Mouse (Mus musculus): ENCODE data around the gene Gm28557. TPM values are rescaled to one million over a fixed set of nuclear protein-coding genes. Genes with fewer than 3 reads are reported as not detected.
"Not testable (repeated sequence)": the region's sequence is repeated elsewhere in the genome, so short reads cannot be mapped to it uniquely, and the experiment has no call there.

Gm28557 gene
- 0.88 and 2.1 TPM in 2 replicates for polyA plus RNA-seq (2015; fragmentation: Nextera tagmentation; extraction: Ambion mirVana)

- no peak within 1 kb of the TSS for H3K27ac ChIP-seq (ENCODE audit: low read length)
- H3K9me3 ChIP-seq (ENCODE audit: control insufficient read depth, low read length), result no peaks in the 10 kb centered on the region
- no peaks in the 10 kb centered on the region for H3K36me3 ChIP-seq (ENCODE audit: control insufficient read depth, insufficient read depth)
- ATAC-seq, result peak; percentile 99
- H3K27me3 ChIP-seq (replicated peaks; ENCODE audit: control insufficient read depth, insufficient read depth, low read length), result no peaks in the 10 kb centered on the region
- under 1% methylated on average over 17 of the region's 17 CpGs for WGBS
- peak within 1 kb of the TSS; percentile 71 for H3K4me2 ChIP-seq (ENCODE audit: low read length)
- peak within 1 kb of the TSS; percentile 66 for H3K4me3 ChIP-seq (replicated peaks; ENCODE audit: low read length)
- H3K9ac ChIP-seq (replicated peaks; ENCODE audit: low read depth, low read length), result peak within 1 kb of the TSS; percentile 56
- H3K4me1 ChIP-seq (replicated peaks; ENCODE audit: control insufficient read depth, insufficient read depth, low read length), result peaks cover 6% of the 10 kb centered on the region
Measured at GRCm38 (mm10) chr13:67108194-67108820, at the start of gene Gm28557. Gene Gm28557 (minus strand): TSS chr13:67108604.

DNA sequence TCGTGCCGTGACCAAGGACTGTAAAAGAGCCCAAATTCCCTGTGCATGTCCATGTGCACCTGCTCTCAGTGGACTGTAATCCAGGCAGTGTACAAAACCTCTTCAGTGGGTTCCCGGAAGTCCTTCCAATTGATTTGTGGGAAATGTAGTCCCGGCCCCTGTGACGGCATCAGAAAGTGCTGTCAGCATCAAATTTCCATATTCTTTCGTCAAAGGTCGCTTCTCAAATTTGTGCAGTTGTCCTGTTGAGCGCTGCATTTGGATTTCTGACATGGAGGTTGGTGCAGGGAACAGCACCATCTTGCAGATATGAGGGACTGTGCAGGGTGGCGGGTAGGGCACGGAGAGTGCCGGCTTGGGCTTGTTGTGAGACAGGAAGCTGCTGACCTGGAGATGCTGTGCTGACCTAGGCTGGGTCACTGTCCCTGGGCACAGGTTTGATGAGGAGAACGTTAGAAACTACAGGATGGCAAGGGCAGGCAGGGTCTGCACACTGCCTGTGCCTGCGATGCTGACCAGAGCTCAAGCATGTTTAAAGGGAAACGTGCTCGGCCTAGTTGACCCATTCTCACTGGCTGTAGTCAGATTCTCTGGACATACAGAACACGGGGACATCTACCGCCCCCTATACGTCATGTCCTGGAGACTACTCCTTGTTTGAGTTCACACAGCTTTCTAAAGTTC is 19.8 kb upstream of the Gm28557 start:
- WGBS, result 1% methylated on average over 18 of the region's 18 CpGs
- Histone ChIP-seq H3K4me3 (replicated peaks; ENCODE audit: low read length) (peak overlapping the region; percentile 77), H3K4me2 (ENCODE audit: low read length) (peak overlapping the region; percentile 82), H3K9me3 (ENCODE audit: control insufficient read depth, low read length) (no peaks in the 10 kb centered on the region), H3K9ac (replicated peaks; ENCODE audit: low read depth, low read length) (peak overlapping the region; percentile 66), H3K4me1 (replicated peaks; ENCODE audit: control insufficient read depth, insufficient read depth, low read length) (0 out of 2 replicates have a peak, but pooled peaks cover 5% of the 10 kb centered on the region), H3K27ac (ENCODE audit: low read length) (peak overlapping the region; percentile 47; the same call in 1 of the 2 replicates), H3K27me3 (replicated peaks; ENCODE audit: control insufficient read depth, insufficient read depth, low read length) (no peaks in the 10 kb centered on the region), H3K36me3 (ENCODE audit: control insufficient read depth, insufficient read depth) (no peaks in the 10 kb centered on the region)
- peak; percentile 99 for ATAC-seq

DNA sequence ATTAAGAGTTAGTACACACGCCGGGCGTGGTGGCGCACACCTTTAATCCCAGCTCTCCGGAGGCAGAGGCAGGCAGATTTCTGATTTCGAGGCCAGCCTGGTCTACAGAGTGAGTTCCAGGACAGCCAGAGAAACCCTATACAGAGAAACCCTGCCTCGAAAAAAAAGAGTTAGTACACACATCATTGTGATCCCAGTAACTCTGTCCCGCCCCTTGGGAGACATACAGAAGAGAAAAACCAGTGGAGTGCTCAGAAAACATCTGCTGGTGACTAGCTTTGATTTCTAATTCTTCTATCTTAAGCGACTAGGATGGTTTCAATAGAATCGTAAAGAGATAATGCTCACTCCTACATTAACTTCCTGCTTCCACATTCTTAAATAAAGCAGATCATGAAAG is 19.1 kb upstream of the Gm28557 start:
- WGBS, result 78% methylated on average over 10 of the region's 10 CpGs
- not testable (repeated sequence) for H3K27me3 ChIP-seq (replicated peaks; ENCODE audit: control insufficient read depth, insufficient read depth, low read length); H3K27ac ChIP-seq (ENCODE audit: low read length); H3K4me1 ChIP-seq (replicated peaks; ENCODE audit: control insufficient read depth, insufficient read depth, low read length); H3K9ac ChIP-seq (replicated peaks; ENCODE audit: low read depth, low read length); H3K36me3 ChIP-seq (ENCODE audit: control insufficient read depth, insufficient read depth); H3K9me3 ChIP-seq (ENCODE audit: control insufficient read depth, low read length); H3K4me3 ChIP-seq (replicated peaks; ENCODE audit: low read length); H3K4me2 ChIP-seq (ENCODE audit: low read length)
- peak; percentile 17 for ATAC-seq

GRCm38 (mm10) chr13:67124460-67124859 is 16.1 kb upstream of the Gm28557 start:
- Histone ChIP-seq H3K4me2 (ENCODE audit: low read length) (no peak overlapping the region), H3K4me3 (replicated peaks; ENCODE audit: low read length) (no peak overlapping the region), H3K4me1 (replicated peaks; ENCODE audit: control insufficient read depth, insufficient read depth, low read length) (0 out of 2 replicates have a peak, but pooled peaks cover 5% of the 10 kb centered on the region), H3K27ac (ENCODE audit: low read length) (no peak overlapping the region), H3K36me3 (ENCODE audit: control insufficient read depth, insufficient read depth) (no peaks in the 10 kb centered on the region), H3K9ac (replicated peaks; ENCODE audit: low read depth, low read length) (no peak overlapping the region), H3K9me3 (ENCODE audit: control insufficient read depth, low read length) (no peaks in the 10 kb centered on the region), H3K27me3 (replicated peaks; ENCODE audit: control insufficient read depth, insufficient read depth, low read length) (no peaks in the 10 kb centered on the region)
- ATAC-seq, result no peak
- WGBS, result 92% methylated on average over 1 of the region's 1 CpGs

- ATAC-seq; H3K27me3 ChIP-seq (replicated peaks; ENCODE audit: control insufficient read depth, insufficient read depth, low read length); H3K9me3 ChIP-seq (ENCODE audit: control insufficient read depth, low read length); H3K27ac ChIP-seq (ENCODE audit: low read length); H3K36me3 ChIP-seq (ENCODE audit: control insufficient read depth, insufficient read depth); H3K9ac ChIP-seq (replicated peaks; ENCODE audit: low read depth, low read length); H3K4me1 ChIP-seq (replicated peaks; ENCODE audit: control insufficient read depth, insufficient read depth, low read length); H3K4me3 ChIP-seq (replicated peaks; ENCODE audit: low read length); H3K4me2 ChIP-seq (ENCODE audit: low read length): not testable (repeated sequence)
Measured at GRCm38 (mm10) chr13:67121360-67121759, 13.0 kb upstream of the Gm28557 start, which contains the start of gene Zfp759. Gene Zfp759 (plus strand): TSS chr13:67121660.

DNA sequence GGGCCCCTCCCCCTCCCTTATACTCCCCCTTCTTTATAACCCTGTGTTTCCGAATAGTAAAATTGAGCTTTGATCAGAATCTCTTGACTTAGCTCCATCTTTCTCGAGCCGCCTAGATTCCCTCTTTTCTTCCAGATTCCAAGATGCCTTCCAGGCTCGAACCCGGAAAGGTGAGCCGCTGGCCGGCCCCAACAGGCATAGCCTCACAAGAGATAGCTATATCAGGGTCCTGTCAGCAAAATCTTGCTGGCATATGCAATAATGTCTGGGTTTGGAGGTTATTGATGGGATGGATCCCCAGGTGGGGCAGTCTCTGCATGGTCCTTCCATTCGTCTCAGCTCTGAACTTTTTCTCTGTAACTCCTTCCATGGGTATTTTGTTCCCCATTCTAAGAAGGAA is 7.8 kb upstream of the Gm28557 start, which contains the start of gene Rslcan18:
Gene Rslcan18, minus strand, starts transcription at position 101 of the 400 bp plus-strand sequence.
- not testable (repeated sequence) for ATAC-seq; H3K27ac ChIP-seq (ENCODE audit: low read length); H3K4me1 ChIP-seq (replicated peaks; ENCODE audit: control insufficient read depth, insufficient read depth, low read length); H3K36me3 ChIP-seq (ENCODE audit: control insufficient read depth, insufficient read depth); H3K4me3 ChIP-seq (replicated peaks; ENCODE audit: low read length); H3K9ac ChIP-seq (replicated peaks; ENCODE audit: low read depth, low read length); H3K9me3 ChIP-seq (ENCODE audit: control insufficient read depth, low read length); H3K27me3 ChIP-seq (replicated peaks; ENCODE audit: control insufficient read depth, insufficient read depth, low read length); H3K4me2 ChIP-seq (ENCODE audit: low read length)
- WGBS, result 93% methylated on average over 8 of the region's 8 CpGs

DNA sequence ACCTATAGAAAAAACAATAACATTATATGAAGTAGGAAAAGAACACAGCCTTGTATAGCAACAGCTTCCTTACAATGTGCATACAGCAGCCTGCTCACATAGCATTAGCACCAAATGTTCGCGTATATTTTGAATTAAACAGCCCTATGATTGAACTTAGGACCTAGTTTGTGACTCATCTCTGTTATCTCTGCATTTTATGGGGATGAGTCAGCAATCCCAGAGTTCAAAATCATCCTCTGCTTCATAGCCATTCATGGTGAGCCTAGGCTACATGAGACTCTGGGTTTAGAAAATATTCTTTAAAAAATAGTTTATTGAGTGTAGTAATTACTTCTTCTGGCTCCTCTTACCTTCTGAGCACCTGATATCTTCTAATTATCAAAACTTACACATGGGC is 4.9 kb upstream of the Gm28557 start:
- Histone ChIP-seq H3K9me3 (ENCODE audit: control insufficient read depth, low read length) (no peaks in the 10 kb centered on the region), H3K27ac (ENCODE audit: low read length) (no peak overlapping the region), H3K4me1 (replicated peaks; ENCODE audit: control insufficient read depth, insufficient read depth, low read length) (no peaks in the 10 kb centered on the region), H3K4me2 (ENCODE audit: low read length) (no peak overlapping the region), H3K27me3 (replicated peaks; ENCODE audit: control insufficient read depth, insufficient read depth, low read length) (no peaks in the 10 kb centered on the region), H3K9ac (replicated peaks; ENCODE audit: low read depth, low read length) (no peak overlapping the region), H3K4me3 (replicated peaks; ENCODE audit: low read length) (no peak overlapping the region), H3K36me3 (ENCODE audit: control insufficient read depth, insufficient read depth) (no peaks in the 10 kb centered on the region)
- no peak for ATAC-seq
- 94% methylated on average over 2 of the region's 2 CpGs for WGBS

- Histone ChIP-seq H3K4me1 (replicated peaks; ENCODE audit: control insufficient read depth, insufficient read depth, low read length) (peaks cover 6% of the 10 kb centered on the region), H3K9ac (replicated peaks; ENCODE audit: low read depth, low read length) (no peak overlapping the region), H3K9me3 (ENCODE audit: control insufficient read depth, low read length) (no peaks in the 10 kb centered on the region), H3K4me3 (replicated peaks; ENCODE audit: low read length) (no peak overlapping the region), H3K27ac (ENCODE audit: low read length) (no peak overlapping the region), H3K4me2 (ENCODE audit: low read length) (no peak overlapping the region), H3K27me3 (replicated peaks; ENCODE audit: control insufficient read depth, insufficient read depth, low read length) (no peaks in the 10 kb centered on the region), H3K36me3 (ENCODE audit: control insufficient read depth, insufficient read depth) (no peaks in the 10 kb centered on the region)
- ATAC-seq, result no peak
- 82% methylated on average over 12 of the region's 12 CpGs for WGBS
Measured at GRCm38 (mm10) chr13:67112096-67112495, 3.7 kb upstream of the Gm28557 start.

GRCm38 (mm10) chr13:67108821-67109206 is 410 bp upstream of the Gm28557 start:
- Histone ChIP-seq H3K9me3 (ENCODE audit: control insufficient read depth, low read length) (no peaks in the 10 kb centered on the region), H3K36me3 (ENCODE audit: control insufficient read depth, insufficient read depth) (no peaks in the 10 kb centered on the region), H3K4me1 (replicated peaks; ENCODE audit: control insufficient read depth, insufficient read depth, low read length) (peaks cover 6% of the 10 kb centered on the region), H3K9ac (replicated peaks; ENCODE audit: low read depth, low read length) (0 out of 2 replicates have a peak overlapping the region, but pooled peaks have one; percentile 23), H3K4me3 (replicated peaks; ENCODE audit: low read length) (peak overlapping the region; percentile 66), H3K4me2 (ENCODE audit: low read length) (peak overlapping the region; percentile 54), H3K27me3 (replicated peaks; ENCODE audit: control insufficient read depth, insufficient read depth, low read length) (no peaks in the 10 kb centered on the region), H3K27ac (ENCODE audit: low read length) (no peak overlapping the region)
- ATAC-seq, result peak; percentile 65
- 3% methylated on average over 9 of the region's 9 CpGs for WGBS

Data from forebrain, embryonic 16.5 days (tissue).